Mouse (Mus musculus) C2C12 (cell line): ENCODE results near the gene Scrg1. TPM values are rescaled to one million over a fixed set of nuclear protein-coding genes. Genes with fewer than 3 reads are reported as not detected.

ENCODE experiments used
- H3K27me3 ChIP-seq: one replicate; pipeline ENCODE4 v1.6.1; 2011; ENCODE audit not compliant: control insufficient read depth, insufficient read depth, insufficient read length
- H3K36me3 ChIP-seq: one replicate; pipeline ENCODE4 v1.6.1; 2011; ENCODE audit not compliant: control insufficient read depth, insufficient read depth
- H3K4me3 ChIP-seq: one replicate; pipeline ENCODE4 v1.5.1; 2011; ENCODE audit warnings: mild to moderate bottlenecking, control low read depth; ENCODE audit not compliant: poor library complexity, insufficient read depth, severe bottlenecking
- H3K79me2 ChIP-seq: one replicate; pipeline ENCODE4 v1.6.1; 2011; ENCODE audit not compliant: control insufficient read depth, insufficient read depth
- H3K79me3 ChIP-seq: one replicate; pipeline ENCODE4 v1.6.1; 2011; ENCODE audit warnings: low read depth, control low read depth
- H3ac ChIP-seq: one replicate; pipeline ENCODE3; 2011; ENCODE audit warnings: low read depth; ENCODE audit not compliant: control insufficient read depth, insufficient read length
- CEBPB ChIP-seq: IDR thresholded peaks from one replicate; pipeline ENCODE4 v1.6.1; 2011; ENCODE audit warnings: low read depth, mild to moderate bottlenecking, control low read depth, moderate library complexity
- CTCF ChIP-seq: IDR thresholded peaks from one replicate; pipeline ENCODE4 v1.5.1; 2011; ENCODE audit not compliant: control insufficient read depth, insufficient read depth, insufficient read length
- FOSL1 ChIP-seq: IDR thresholded peaks from one replicate; pipeline ENCODE4 v1.8.0; 2011; ENCODE audit warnings: mild to moderate bottlenecking, low read length; ENCODE audit not compliant: poor library complexity, insufficient read depth, severe bottlenecking
- MAX ChIP-seq: IDR thresholded peaks from one replicate; pipeline ENCODE4 v1.6.1; 2011; ENCODE audit warnings: mild to moderate bottlenecking, control low read depth
- MYOD1 ChIP-seq: IDR thresholded peaks from one replicate; pipeline ENCODE4 v1.6.1; 2011; ENCODE audit warnings: low read depth; ENCODE audit not compliant: control insufficient read depth, insufficient read length
- MYOG ChIP-seq: IDR thresholded peaks from one replicate; pipeline ENCODE4 v1.6.1; 2011; ENCODE audit not compliant: control insufficient read depth, insufficient read length; ENCODE audit errors: extremely low read depth
- USF1 ChIP-seq: IDR thresholded peaks from one replicate; pipeline ENCODE4 v1.6.1; 2011; ENCODE audit warnings: low read depth, mild to moderate bottlenecking, control low read depth, moderate library complexity
- polyA plus RNA-seq: library from polyadenylated mRNA; unstranded; fragments of >200 nt; fragmentation: generic; extraction: Trizol; gene quantifications from one replicate; pipeline ENCODE4 v1.2.1, GENCODE M21; 2012; ENCODE audit warnings: missing spikeins

Scrg1 gene
- polyA plus RNA-seq, 1 experiment, result not detected

- Histone ChIP-seq H3K79me2 (peaks cover 19% of the 10 kb centered on the region), H3ac (no peak overlapping the region), H3K79me3 (peaks cover 14% of the 10 kb centered on the region), H3K36me3 (peaks cover 48% of the 10 kb centered on the region), H3K27me3 (no peaks in the 10 kb centered on the region), H3K4me3 (no peak overlapping the region)
- TF ChIP-seq MAX (no peak), MYOD1 (no peak), CTCF (no peak), CEBPB (no peak), FOSL1 (no peak), USF1 (no peak), MYOG (no peak)
Observed at GRCm38 (mm10) chr8:57517723-57518122, 62.0 kb downstream of the Scrg1 start.

DNA sequence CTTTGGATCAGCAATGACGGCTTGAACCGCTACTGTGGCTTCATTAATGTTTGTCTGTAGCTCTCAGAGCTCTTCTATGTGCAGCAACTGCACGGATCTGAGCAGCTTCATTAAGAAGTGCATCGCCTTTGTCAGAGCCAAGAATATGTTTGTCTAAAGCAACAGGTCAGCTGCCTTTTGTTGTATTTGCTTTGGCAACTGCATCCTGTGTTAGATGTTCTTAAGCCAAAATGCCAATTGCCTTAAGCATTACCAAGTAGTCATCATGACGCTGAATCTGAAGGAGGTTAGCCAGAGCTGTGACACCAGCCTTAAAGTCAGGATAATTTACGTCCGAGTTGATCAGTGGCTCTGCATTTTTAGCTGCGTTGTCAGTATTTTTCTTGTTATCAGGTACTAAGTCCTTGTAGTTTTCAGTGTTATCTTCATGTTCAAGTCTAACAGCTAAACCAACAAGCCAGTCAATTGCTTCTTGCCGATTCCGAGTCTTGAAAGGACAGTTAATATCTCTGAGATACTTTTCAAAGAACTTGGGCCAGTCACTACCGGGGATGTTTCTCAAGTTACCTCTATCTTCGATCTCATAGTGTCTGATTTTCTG is 64.6 kb downstream of the Scrg1 start:
- no peak overlapping the region for H3K4me3 ChIP-seq
- H3K27me3 ChIP-seq, result no peaks in the 10 kb centered on the region
- H3K36me3 ChIP-seq, result peaks cover 26% of the 10 kb centered on the region
- no peaks in the 10 kb centered on the region for H3K79me3 ChIP-seq
- TF ChIP-seq USF1, result no peak
- no peak for TF ChIP-seq CEBPB
- no peak for TF ChIP-seq MYOD1
- no peak for TF ChIP-seq MAX
- no peak for TF ChIP-seq CTCF
- no peak for TF ChIP-seq FOSL1
- no peak for TF ChIP-seq MYOG
- no peak overlapping the region for H3ac ChIP-seq
- H3K79me2 ChIP-seq, result no peaks in the 10 kb centered on the region

Other genes starting within 250 kb of the Scrg1 start
- gene Hand2, start 134.9 kb upstream of the Scrg1 start, polyA plus RNA-seq, result not detected
- gene Sap30, start 31.9 kb downstream of the Scrg1 start, polyA plus RNA-seq, result 20.5 TPM
- gene Hmgb2, start 56.0 kb downstream of the Scrg1 start, polyA plus RNA-seq, result 87.2 TPM
- gene Galnt7, start 197.1 kb downstream of the Scrg1 start, polyA plus RNA-seq, result 5.9 TPM